Mouse (Mus musculus) embryonic facial prominence, embryonic 10.5 days (tissue): ENCODE results near the gene Marveld1. TPM values are rescaled to one million over a fixed set of nuclear protein-coding genes. Genes with fewer than 3 reads are reported as not detected.

Experiments used
- DNase-seq: peaks from one replicate; pipeline ENCODE4 v3.0.0-alpha.2; 2017; ENCODE audit warnings: low spot score
- H3K27ac ChIP-seq: fragments of 300-500 bp; sonication (generic); replicated peaks from 2 replicates; pipeline ENCODE4 v1.5.1; 2016; ENCODE audit warnings: mild to moderate bottlenecking
- H3K27me3 ChIP-seq: fragments of 300-500 bp; sonication (generic); replicated peaks from 2 replicates; pipeline ENCODE4 v1.6.1; 2016; ENCODE audit warnings: low read depth, mild to moderate bottlenecking; ENCODE audit not compliant: poor library complexity, severe bottlenecking
- H3K36me3 ChIP-seq: fragments of 300-500 bp; sonication (generic); replicated peaks from 2 replicates; pipeline ENCODE4 v1.6.1; 2016; ENCODE audit warnings: mild to moderate bottlenecking, moderate library complexity
- H3K4me1 ChIP-seq: fragments of 300-500 bp; sonication (generic); 2 replicates; pipeline ENCODE4 v1.6.1; 2016
- H3K4me3 ChIP-seq: fragments of 300-500 bp; sonication (generic); 2 replicates; pipeline ENCODE4 v1.5.1; 2016; ENCODE audit warnings: mild to moderate bottlenecking, moderate library complexity
- H3K9me3 ChIP-seq: fragments of 300-500 bp; sonication (generic); 2 replicates; pipeline ENCODE4 v1.6.1; 2016; ENCODE audit warnings: mild to moderate bottlenecking
- WGBS: fragments of 180-500 bp; shearing (Covaris S2); methylation state at CpG from one replicate; pipeline ENCODE4 v1.1.7; 2016; 5-methylcytosine and 5-hydroxymethylcytosine counted together
- polyA plus RNA-seq: library from polyadenylated mRNA; unstranded; fragments of >200 nt; fragmentation: Nextera tagmentation; extraction: Ambion mirVana; gene quantifications from 2 replicates; pipeline ENCODE4 v1.2.1, GENCODE M21; 2016

The Marveld1 gene
- polyA plus RNA-seq, 1 experiment from 2014 or later = 3.9 TPM

DNA sequence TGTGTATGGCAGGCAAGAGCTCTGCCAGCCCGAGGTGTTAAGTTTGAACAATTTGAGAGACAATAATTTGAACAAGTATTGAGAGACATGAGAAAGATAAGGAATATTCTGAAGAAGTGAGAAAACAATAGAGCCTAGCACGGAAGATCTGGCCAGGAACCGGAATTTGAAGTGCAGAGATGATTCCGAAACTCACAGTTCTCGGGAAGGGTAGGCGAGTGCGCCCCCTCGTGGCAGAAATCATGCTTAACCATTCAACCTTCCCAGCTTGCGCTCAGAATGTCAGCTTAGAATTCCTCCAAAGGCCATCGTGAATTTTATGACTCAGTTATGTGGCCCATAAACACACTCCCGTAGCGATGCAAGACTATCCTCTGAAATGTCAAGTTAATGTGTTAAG lies 18.9 kb downstream of the Marveld1 start:
- WGBS = 5% methylated on average over 12 of the region's 12 CpGs
- Histone ChIP-seq H3K27me3 (peaks cover 38% of the 10 kb centered on the region), H3K4me3 (0 out of 2 replicates have a peak overlapping the region, but pooled peaks have one; percentile 16), H3K4me1 (peaks cover 11% of the 10 kb centered on the region), H3K9me3 (no peaks in the 10 kb centered on the region), H3K36me3 (no peaks in the 10 kb centered on the region), H3K27ac (0 out of 2 replicates have a peak overlapping the region, but pooled peaks have one; percentile 27)
- DNase-seq = peak; percentile 87

DNA sequence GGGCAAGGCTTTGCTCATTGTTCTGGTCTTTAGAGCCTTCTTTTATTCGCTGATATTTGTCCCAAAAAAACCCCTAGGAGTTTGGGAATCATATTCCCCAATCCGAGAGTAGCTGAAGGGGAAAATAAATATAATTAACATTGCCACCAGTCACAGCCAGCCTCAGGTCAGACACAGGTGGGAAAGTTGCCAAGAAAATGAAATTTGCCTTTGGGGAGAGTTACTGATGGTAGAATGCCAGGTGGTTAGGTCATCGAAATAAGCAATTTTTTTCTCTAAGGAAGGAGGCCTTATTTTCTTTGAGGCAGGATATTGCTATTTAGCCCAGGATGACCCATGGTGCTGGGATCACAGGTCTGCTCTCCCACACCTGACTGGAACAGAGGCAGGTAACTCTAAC lies 19.6 kb downstream of the Marveld1 start:
- Histone ChIP-seq H3K27me3 (peaks cover 38% of the 10 kb centered on the region), H3K4me3 (no peak overlapping the region), H3K36me3 (no peaks in the 10 kb centered on the region), H3K4me1 (peaks cover 18% of the 10 kb centered on the region), H3K9me3 (no peaks in the 10 kb centered on the region), H3K27ac (no peak overlapping the region)
- no peak for DNase-seq
- WGBS = 55% methylated on average over 3 of the region's 3 CpGs

DNA sequence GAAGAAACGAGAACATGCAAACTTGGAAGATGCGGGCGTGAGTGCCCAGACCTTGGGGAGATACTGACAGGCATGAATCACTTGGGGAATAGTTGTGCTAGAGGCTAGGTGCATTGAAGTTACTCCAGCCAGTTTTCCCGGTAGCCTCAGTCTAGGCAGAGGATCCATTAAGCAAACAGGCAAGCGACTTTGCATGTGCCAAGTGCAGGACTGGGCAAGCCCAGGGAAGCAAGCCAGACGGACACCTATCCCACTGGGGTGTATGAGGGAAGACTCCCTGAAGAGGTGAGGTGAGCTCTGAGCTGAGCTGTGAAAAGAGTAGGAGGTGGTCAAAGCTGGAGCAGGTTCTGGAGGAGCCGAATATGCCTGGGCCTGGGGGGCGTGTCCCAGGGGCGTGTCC lies 20.3 kb downstream of the Marveld1 start:
- no peaks in the 10 kb centered on the region for H3K36me3 ChIP-seq
- no peaks in the 10 kb centered on the region for H3K9me3 ChIP-seq
- no peak for DNase-seq
- H3K27me3 ChIP-seq = peaks cover 38% of the 10 kb centered on the region
- WGBS = 66% methylated on average over 9 of the region's 9 CpGs
- no peak overlapping the region for H3K27ac ChIP-seq
- H3K4me3 ChIP-seq = no peak overlapping the region
- peaks cover 21% of the 10 kb centered on the region for H3K4me1 ChIP-seq

DNA sequence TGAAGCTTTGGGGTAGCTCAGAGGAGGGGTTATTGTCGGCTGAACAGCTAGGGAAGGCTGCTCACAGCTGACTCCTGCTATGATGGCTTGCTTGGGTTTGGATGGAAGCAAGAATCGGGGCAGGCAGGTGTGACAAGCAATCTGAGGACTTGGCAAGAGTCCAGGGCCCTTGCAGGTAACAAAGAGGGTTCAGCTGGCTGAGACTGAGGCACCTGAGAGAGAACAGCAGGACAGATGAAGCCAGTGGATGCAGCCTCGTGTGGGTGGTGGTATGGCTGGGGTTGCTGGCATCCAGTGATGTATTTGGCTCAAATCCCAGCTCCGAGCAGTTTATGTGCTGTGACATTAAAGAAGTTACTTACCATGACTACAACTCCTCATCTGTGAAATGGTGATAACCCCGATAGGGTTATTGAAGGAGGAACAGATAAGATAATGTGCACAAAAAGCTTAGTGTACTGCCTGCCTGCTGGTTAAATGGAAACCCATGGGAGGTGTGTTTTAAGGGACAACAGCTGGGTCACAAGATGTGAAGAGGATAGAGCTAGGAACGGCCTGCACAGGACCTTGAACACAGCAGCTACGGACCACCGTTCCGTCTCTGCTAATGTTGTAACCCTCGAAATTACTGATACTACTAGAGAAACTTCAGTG lies 22.2 kb downstream of the Marveld1 start:
- WGBS = 79% methylated on average over 10 of the region's 10 CpGs
- Histone ChIP-seq H3K4me3 (no peak overlapping the region; the same call in 1 of the 2 replicates), H3K4me1 (peaks cover 21% of the 10 kb centered on the region), H3K9me3 (no peaks in the 10 kb centered on the region), H3K27me3 (peaks cover 38% of the 10 kb centered on the region), H3K36me3 (no peaks in the 10 kb centered on the region), H3K27ac (no peak overlapping the region)
- no peak for DNase-seq

DNA sequence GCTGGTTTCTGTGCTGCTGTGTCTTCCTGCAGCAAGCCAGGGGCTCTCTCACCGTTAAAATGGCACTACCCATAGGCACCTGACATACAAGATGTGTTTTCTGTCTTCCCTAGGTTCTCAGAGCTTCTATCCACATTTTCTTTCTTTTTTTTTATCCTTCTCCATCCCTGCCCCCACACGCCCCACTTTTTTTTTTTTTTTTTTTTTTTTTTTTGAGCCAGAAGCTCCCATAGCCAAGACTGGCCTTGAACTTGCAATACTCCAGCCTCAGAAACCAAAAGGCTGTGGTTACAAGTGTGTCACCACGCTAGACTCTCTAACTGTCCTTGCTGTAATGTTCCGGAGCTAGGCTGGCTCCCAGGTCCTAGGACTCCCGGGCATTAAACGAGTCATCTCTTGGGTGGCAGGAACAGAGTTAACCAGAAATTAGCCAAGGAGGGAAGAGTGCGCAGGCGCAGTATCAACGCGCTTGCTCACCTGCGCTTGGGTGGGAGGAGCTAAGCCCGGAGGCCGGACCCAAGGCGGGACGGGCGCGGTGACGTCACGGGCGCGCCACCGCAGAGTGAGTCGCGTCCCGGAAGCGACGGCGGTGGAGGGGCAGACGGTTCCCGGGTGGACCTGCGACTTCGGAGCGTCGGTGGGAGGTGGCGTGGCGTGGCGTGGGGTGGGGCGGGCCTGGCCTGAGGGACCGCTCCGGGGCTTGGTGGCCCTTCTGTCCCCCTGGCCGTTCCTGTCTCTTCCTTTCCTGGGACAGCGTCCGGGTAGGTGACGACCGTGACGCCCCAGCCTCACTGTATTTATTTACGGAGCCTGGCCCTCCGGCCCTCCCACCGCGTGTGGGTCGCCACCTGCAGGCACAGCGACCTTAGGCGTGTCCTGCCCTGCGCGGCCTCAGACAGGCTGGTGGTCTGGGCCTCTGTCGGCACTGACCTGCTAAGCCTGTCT lies 23.1 kb downstream of the Marveld1 start:
- Histone ChIP-seq H3K4me1 (peaks cover 21% of the 10 kb centered on the region), H3K27me3 (peaks cover 32% of the 10 kb centered on the region), H3K36me3 (no peaks in the 10 kb centered on the region), H3K4me3 (peak overlapping the region; percentile 99), H3K27ac (peak overlapping the region; percentile 83), H3K9me3 (no peaks in the 10 kb centered on the region)
- 2% methylated on average over 56 of the region's 56 CpGs for WGBS
- peak; percentile 93 for DNase-seq

- Histone ChIP-seq H3K4me3 (no peak overlapping the region), H3K27me3 (no peaks in the 10 kb centered on the region), H3K36me3 (peaks cover 31% of the 10 kb centered on the region), H3K27ac (no peak overlapping the region), H3K4me1 (peaks cover 2% of the 10 kb centered on the region), H3K9me3 (no peaks in the 10 kb centered on the region)
- 75% methylated on average over 7 of the region's 7 CpGs for WGBS
- no peak for DNase-seq
These were observed 29.6 kb downstream of the Marveld1 start for GRCm38 (mm10) chr19:42176841-42177240.

DNA sequence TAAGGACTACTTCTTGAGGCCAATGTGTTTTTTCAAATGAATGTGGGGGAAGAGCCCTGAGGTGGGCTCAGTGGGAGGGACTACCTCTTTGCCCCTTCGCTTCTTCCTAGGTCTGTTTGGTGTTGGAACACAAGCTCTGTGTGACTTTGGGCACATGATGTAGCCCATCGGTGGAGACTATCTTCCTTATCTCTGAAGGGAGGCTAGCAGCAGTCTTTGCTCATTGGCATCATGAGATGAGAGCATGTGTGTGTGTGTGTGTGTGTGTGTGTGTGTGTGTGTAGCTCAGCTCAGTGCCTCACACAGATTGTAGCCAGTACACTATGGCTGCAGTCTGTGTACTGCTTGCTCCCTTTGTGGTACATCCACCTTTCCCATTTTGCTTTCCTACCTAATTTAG lies 30.3 kb downstream of the Marveld1 start:
- H3K9me3 ChIP-seq = no peaks in the 10 kb centered on the region
- 91% methylated on average over 2 of the region's 2 CpGs for WGBS
- no peaks in the 10 kb centered on the region for H3K27me3 ChIP-seq

DNA sequence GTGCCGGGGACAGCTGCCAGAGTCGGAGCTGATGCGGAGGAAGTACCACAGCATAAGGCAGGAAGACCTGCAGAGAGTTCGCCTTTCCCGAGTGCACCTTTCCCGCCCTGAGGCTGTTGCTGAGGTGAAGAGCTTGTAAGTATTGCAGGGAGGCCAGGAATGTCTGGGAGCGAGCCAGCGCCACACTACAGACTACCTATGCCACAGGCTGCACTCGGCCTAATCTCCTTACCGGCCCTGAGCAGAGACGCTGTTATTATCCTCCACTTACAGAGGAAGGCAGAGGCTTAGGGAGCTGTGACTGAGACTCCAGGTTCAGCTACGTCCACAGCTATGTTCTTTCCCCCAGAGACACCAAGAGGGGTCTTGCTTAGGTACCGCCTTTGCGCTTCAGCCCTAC lies 32.2 kb downstream of the Marveld1 start:
- DNase-seq = no peak
- H3K27ac ChIP-seq = no peak overlapping the region
- 0 out of 2 replicates have a peak, but pooled peaks cover 2% of the 10 kb centered on the region for H3K4me1 ChIP-seq
- H3K36me3 ChIP-seq = peaks cover 54% of the 10 kb centered on the region
- no peaks in the 10 kb centered on the region for H3K27me3 ChIP-seq
- WGBS = 84% methylated on average over 14 of the region's 14 CpGs
- no peaks in the 10 kb centered on the region for H3K9me3 ChIP-seq
- no peak overlapping the region for H3K4me3 ChIP-seq

More for the DNA sequence above, 30.3 kb downstream of the Marveld1 start:
- no peak overlapping the region for H3K27ac ChIP-seq
- DNase-seq = no peak
- H3K36me3 ChIP-seq = peaks cover 35% of the 10 kb centered on the region
- H3K4me1 ChIP-seq = no peaks in the 10 kb centered on the region
- H3K4me3 ChIP-seq = no peak overlapping the region

DNA sequence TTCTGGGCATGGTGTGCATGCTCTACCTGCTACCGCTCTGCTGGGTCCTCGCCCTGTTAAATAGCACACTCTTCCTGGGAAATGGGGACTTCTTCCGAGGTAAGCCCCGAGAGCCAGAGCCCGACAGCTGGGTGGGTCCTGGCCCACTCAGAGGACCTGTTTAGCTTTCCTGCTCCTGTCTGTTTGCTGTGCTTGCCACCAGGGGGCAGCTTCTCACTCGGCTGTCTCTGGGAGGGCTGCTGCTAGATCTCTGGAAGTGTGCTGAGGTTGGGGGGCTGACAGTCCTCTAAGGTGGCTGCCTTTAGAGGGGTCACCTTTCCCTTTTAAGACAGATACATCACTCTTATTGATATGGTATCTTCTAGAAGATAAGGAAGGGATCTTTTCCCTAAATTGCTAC lies 35.5 kb downstream of the Marveld1 start:
- Histone ChIP-seq H3K4me1 (0 out of 2 replicates have a peak, but pooled peaks cover 2% of the 10 kb centered on the region), H3K4me3 (no peak overlapping the region), H3K27me3 (no peaks in the 10 kb centered on the region), H3K9me3 (no peaks in the 10 kb centered on the region), H3K27ac (no peak overlapping the region), H3K36me3 (peaks cover 82% of the 10 kb centered on the region)
- DNase-seq = peak; percentile 50
- 65% methylated on average over 6 of the region's 6 CpGs for WGBS

- DNase-seq = no peak
- H3K27ac ChIP-seq = no peak overlapping the region
- peaks cover 6% of the 10 kb centered on the region for H3K4me1 ChIP-seq
- peaks cover 77% of the 10 kb centered on the region for H3K36me3 ChIP-seq
- no peaks in the 10 kb centered on the region for H3K9me3 ChIP-seq
- 86% methylated on average over 4 of the region's 4 CpGs for WGBS
- H3K27me3 ChIP-seq = no peaks in the 10 kb centered on the region
- H3K4me3 ChIP-seq = no peak overlapping the region
These were observed 42.5 kb downstream of the Marveld1 start for GRCm38 (mm10) chr19:42189735-42190134.

- peak; percentile 77 for DNase-seq
- Histone ChIP-seq H3K36me3 (peaks cover 70% of the 10 kb centered on the region), H3K27me3 (no peaks in the 10 kb centered on the region), H3K4me3 (no peak overlapping the region), H3K27ac (no peak overlapping the region), H3K9me3 (no peaks in the 10 kb centered on the region), H3K4me1 (peaks cover 6% of the 10 kb centered on the region)
- WGBS = 20% methylated on average over 5 of the region's 5 CpGs
These were observed 43.3 kb downstream of the Marveld1 start for GRCm38 (mm10) chr19:42190494-42190893.

- H3K27me3 ChIP-seq = peaks cover 14% of the 10 kb centered on the region
- 53% methylated on average over 2 of the region's 2 CpGs for WGBS
- no peak overlapping the region for H3K27ac ChIP-seq
- no peak for DNase-seq
- peaks cover 47% of the 10 kb centered on the region for H3K36me3 ChIP-seq
- no peaks in the 10 kb centered on the region for H3K9me3 ChIP-seq
- H3K4me1 ChIP-seq = peaks cover 6% of the 10 kb centered on the region
- H3K4me3 ChIP-seq = no peak overlapping the region
These were observed 46.1 kb downstream of the Marveld1 start for GRCm38 (mm10) chr19:42193311-42193710.
